Mouse (Mus musculus): ENCODE data around the gene Dpf2. TPM values are rescaled to one million over a fixed set of nuclear protein-coding genes. Genes with fewer than 3 reads are reported as not detected.

The Dpf2 gene
- polyA plus RNA-seq, 1 experiment: 79.4 TPM

GRCm38 (mm10) chr19:5864710-5865398, 48.0 kb downstream of the Dpf2 start:
- DNase-seq (ENCODE audit: low read depth): no peak

- DNase-seq (ENCODE audit: low read depth): no peak
These were observed 49.0 kb downstream of the Dpf2 start for GRCm38 (mm10) chr19:5863776-5864175.

GRCm38 (mm10) chr19:5862335-5863085, 50.3 kb downstream of the Dpf2 start:
- DNase-seq (ENCODE audit: low read depth): no peak

- DNase-seq (ENCODE audit: low read depth): no peak
These were observed 56.2 kb downstream of the Dpf2 start for GRCm38 (mm10) chr19:5856604-5857003.

GRCm38 (mm10) chr19:5852035-5852722, 60.6 kb downstream of the Dpf2 start:
- no peak for DNase-seq (ENCODE audit: low read depth)

GRCm38 (mm10) chr19:5851481-5851971, 61.3 kb downstream of the Dpf2 start:
- DNase-seq (ENCODE audit: low read depth): no peak

GRCm38 (mm10) chr19:5850860-5851259, 62.0 kb downstream of the Dpf2 start:
- no peak for DNase-seq (ENCODE audit: low read depth)

- DNase-seq (ENCODE audit: low read depth): no peak
These were observed 62.8 kb downstream of the Dpf2 start for GRCm38 (mm10) chr19:5849843-5850527.

GRCm38 (mm10) chr19:5848826-5849672, 63.8 kb downstream of the Dpf2 start:
- no peak for DNase-seq (ENCODE audit: low read depth)

GRCm38 (mm10) chr19:5848032-5848825, 64.6 kb downstream of the Dpf2 start:
- DNase-seq (ENCODE audit: low read depth): peak; percentile 30

GRCm38 (mm10) chr19:5847306-5847796, 65.5 kb downstream of the Dpf2 start:
- DNase-seq (ENCODE audit: low read depth): no peak

GRCm38 (mm10) chr19:5846557-5847305, 66.1 kb downstream of the Dpf2 start:
- peak; percentile 89 for DNase-seq (ENCODE audit: low read depth)

Other genes starting within 250 kb of the Dpf2 start
- 36.3 and 45.7 TPM in 2 replicates for gene Sipa1, start 249.3 kb downstream of the Dpf2 start, polyA plus RNA-seq (2012; rRNA removed)
- 50.6 and 52.8 TPM in 2 replicates for gene Map3k11, start 224.3 kb downstream of the Dpf2 start, polyA plus RNA-seq (2012; rRNA removed)
- gene Pcnx3, start 224.1 kb downstream of the Dpf2 start, polyA plus RNA-seq (2012; rRNA removed): 80.2 and 87.4 TPM in 2 replicates
- gene Kcnk7, start 208.6 kb downstream of the Dpf2 start, polyA plus RNA-seq (2012; rRNA removed): 0.33 and 0.36 TPM in 2 replicates
- gene Ehbp1l1, start 186.7 kb downstream of the Dpf2 start, polyA plus RNA-seq (2012; rRNA removed): 43.8 and 64.4 TPM in 2 replicates
- 160 and 194 TPM in 2 replicates for gene Fam89b, start 183.4 kb downstream of the Dpf2 start, polyA plus RNA-seq (2012; rRNA removed)
- 186 and 257 TPM in 2 replicates for gene Ltbp3, start 172.1 kb downstream of the Dpf2 start, polyA plus RNA-seq (2012; rRNA removed)
- gene Scyl1, start 141.6 kb downstream of the Dpf2 start, polyA plus RNA-seq (2012; rRNA removed): 155 TPM in 2 replicates
- 15.1 and 15.9 TPM in 2 replicates for gene Frmd8, start 37.7 kb downstream of the Dpf2 start, polyA plus RNA-seq (2012; rRNA removed)
- 17.3 and 25.7 TPM in 2 replicates for gene Slc25a45, start 35.2 kb downstream of the Dpf2 start, polyA plus RNA-seq (2012; rRNA removed)
- gene Tigd3, start 18.9 kb downstream of the Dpf2 start, polyA plus RNA-seq (2012; rRNA removed): 0.70 and 0.75 TPM in 2 replicates
- gene Cdc42ep2, start 11.8 kb upstream of the Dpf2 start, polyA plus RNA-seq (2012; rRNA removed): 12.9 and 17.6 TPM in 2 replicates
- 29.1 and 43.2 TPM in 2 replicates for gene Pola2, start 51.2 kb upstream of the Dpf2 start, polyA plus RNA-seq (2012; rRNA removed)
- gene Slc22a20, start 73.1 kb upstream of the Dpf2 start, polyA plus RNA-seq (2012; rRNA removed): not detected in 2 replicates
- gene Capn1, start 102.9 kb upstream of the Dpf2 start, polyA plus RNA-seq (2012; rRNA removed): 70.6 and 85.2 TPM in 2 replicates
- 55.6 and 104 TPM in 2 replicates for gene Syvn1, start 133.6 kb upstream of the Dpf2 start, polyA plus RNA-seq (2012; rRNA removed)
- 28.3 and 29.0 TPM in 2 replicates for gene Mrpl49, start 144.8 kb upstream of the Dpf2 start, polyA plus RNA-seq (2012; rRNA removed)
- 1,249 and 1,627 TPM in 2 replicates for gene Fau, start 144.8 kb upstream of the Dpf2 start, polyA plus RNA-seq (2012; rRNA removed)
- gene Znhit2, start 148.2 kb upstream of the Dpf2 start, polyA plus RNA-seq (2012; rRNA removed): 60.6 and 60.9 TPM in 2 replicates
- gene Tm7sf2, start 155.4 kb upstream of the Dpf2 start, polyA plus RNA-seq (2012; rRNA removed): 98.2 and 115 TPM in 2 replicates
- 56.9 and 64.6 TPM in 2 replicates for gene Vps51, start 164.2 kb upstream of the Dpf2 start, polyA plus RNA-seq (2012; rRNA removed)
- gene Tmem262, start 167.0 kb upstream of the Dpf2 start, polyA plus RNA-seq (2012; rRNA removed): 1.2 TPM in 1 of 2 replicates, not detected in the other
- gene Gm28374, start 169.2 kb upstream of the Dpf2 start, polyA plus RNA-seq (2012; rRNA removed): 0.20 and 0.23 TPM in 2 replicates
- gene Zfpl1, start 171.9 kb upstream of the Dpf2 start, polyA plus RNA-seq (2012; rRNA removed): 106 and 118 TPM in 2 replicates
- 1.0 TPM in 2 replicates for gene Cdca5, start 172.0 kb upstream of the Dpf2 start, polyA plus RNA-seq (2012; rRNA removed)
- 0.37 TPM in 1 of 2 replicates, not detected in the other for gene AC131692.1, start 181.4 kb upstream of the Dpf2 start, polyA plus RNA-seq (2012; rRNA removed)
- gene Naaladl1, start 192.8 kb upstream of the Dpf2 start, polyA plus RNA-seq (2012; rRNA removed): 0.06 and 0.12 TPM in 2 replicates
- gene Sac3d1, start 205.6 kb upstream of the Dpf2 start, polyA plus RNA-seq (2012; rRNA removed): 25.5 and 26.0 TPM in 2 replicates
- 27.6 and 31.0 TPM in 2 replicates for gene Snx15, start 215.3 kb upstream of the Dpf2 start, polyA plus RNA-seq (2012; rRNA removed)
- gene Batf2, start 228.0 kb upstream of the Dpf2 start, polyA plus RNA-seq (2012; rRNA removed): 2.8 and 2.9 TPM in 2 replicates
- 141 and 162 TPM in 2 replicates for gene Arl2, start 228.5 kb upstream of the Dpf2 start, polyA plus RNA-seq (2012; rRNA removed)